Mouse (Mus musculus): ENCODE measurements around the gene Gbp3.
"Not testable (repeated sequence)": the region's sequence is repeated elsewhere in the genome, so short reads cannot be mapped to it uniquely, and the experiment has no call there.

Gene Gbp3

DNA sequence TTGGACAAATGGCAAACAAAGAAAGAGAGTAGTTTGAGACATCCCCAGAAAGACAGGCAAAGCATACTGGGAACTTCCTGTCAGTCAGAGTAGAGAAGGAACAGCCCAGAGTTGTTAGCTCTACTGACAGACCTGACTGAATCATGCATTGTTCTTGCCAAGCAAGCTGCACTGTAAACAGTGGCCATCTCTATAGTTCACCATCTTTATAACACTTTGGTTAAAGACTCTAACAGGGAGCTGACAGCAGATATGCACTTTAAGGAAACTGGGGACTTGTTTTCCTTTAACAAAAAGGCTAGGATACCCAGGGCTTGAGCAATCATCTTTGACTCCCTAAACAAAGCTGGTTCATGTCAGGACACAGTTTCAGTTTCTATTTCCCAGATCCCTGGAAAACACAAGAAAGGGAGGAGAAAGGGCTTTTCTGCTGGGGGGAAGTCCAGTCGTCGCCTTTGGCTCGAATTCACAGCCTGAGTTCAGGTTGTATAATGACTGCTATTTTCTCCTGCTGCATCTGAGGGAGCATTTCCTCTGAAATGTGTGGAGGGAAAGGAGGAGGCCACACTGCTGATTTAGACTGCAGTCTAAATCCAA lies at the start of gene Gbp3:
TSS of gene Gbp3 (plus strand) at position 395 of the 597 bp plus-strand sequence.
- peak; percentile 96 for DNase-seq (ENCODE audit: low spot score)

DNA sequence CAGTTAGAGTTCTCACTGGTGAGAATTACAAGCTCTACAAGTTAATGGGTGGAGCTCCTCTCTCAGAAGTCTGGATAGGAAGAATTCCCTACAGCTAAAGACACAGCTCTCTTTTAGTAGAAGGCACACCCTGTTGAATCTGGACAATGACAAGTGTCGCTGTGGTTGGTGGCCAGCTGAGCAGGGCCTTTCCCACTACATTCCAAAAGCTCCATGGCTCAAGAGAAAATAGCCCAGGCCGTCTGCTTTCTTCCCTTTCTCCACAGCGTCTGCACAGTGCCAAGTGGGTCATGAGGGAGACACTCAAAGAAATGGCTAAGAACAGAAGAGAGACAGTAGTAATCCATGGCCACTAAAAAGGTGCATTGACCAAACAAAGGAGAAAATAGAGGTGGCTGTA lies 31.7 kb upstream of the Gbp3 start:
- DNase-seq (ENCODE audit: low spot score), result peak; percentile 48

GRCm38 (mm10) chr3:142529597-142529996 lies 30.2 kb upstream of the Gbp3 start:
- no peak for DNase-seq (ENCODE audit: low spot score)

DNA sequence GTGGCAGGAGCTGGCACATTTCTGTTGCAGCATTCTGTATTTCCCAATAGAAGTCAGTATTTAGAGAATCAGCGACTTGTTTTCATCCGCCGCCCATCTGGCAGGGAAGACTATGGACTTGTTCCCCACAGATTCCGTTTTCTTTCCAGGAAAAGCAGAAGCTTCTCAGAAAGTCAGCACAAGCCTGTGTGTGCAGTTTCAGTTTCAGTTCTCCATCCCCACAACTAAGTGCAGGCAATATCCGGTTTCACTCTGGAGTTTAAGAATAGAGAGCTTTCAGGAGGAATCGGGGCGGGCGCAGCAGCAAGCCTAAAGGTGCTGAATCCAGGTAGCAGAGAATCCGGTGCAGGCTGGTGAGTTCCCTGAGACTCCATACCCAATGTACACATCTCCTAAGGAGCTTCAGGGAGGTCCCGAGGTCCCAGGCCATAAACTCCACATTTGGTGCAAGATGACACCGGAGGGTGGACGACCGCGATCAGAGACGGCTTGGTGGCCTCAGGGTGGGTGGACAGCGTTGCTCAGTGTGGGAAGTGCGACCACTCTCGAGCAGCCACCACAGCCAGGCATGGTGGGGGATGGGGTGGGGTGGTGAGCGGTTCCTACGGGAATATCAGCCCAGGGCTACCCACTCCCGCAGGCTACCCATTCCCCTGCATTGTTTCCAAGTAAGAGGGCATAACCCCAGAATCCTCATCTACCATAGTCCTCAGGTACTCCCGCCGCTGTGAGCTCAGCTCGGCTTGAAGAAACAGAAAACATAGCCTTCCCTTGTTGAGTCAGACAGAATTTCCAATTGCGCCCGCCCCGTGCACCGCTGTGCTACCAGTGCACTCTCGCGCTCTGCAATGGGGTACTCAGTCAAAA lies 29.5 kb upstream of the Gbp3 start, which contains the start of gene Gbp7:
TSS of gene Gbp7 (plus strand) at position 256 of the 867 bp plus-strand sequence.
- peak; percentile 92 for DNase-seq (ENCODE audit: low spot score)

GRCm38 (mm10) chr3:142531595-142531994 lies 28.2 kb upstream of the Gbp3 start:
- DNase-seq (ENCODE audit: low spot score), result no peak

DNA sequence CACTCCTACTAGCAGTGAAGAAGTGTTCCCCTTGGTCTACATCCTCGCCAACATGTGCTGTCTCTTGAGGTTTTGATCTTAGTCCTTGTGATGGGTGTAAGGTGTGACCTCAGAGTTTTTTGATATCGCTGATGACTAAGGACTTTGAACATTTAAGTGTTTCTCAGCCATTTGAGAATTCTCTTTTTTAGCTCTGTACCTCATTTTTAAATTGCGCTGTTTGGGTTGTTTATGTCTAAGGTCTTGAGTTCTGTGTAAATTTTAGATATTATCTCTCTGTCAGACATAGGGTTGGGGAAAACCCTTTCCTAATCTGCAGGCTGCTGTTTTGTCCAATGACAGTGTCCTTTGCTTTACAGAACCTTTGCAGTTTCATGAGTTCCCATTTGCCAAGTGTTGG lies 26.6 kb upstream of the Gbp3 start:
- no peak for DNase-seq (ENCODE audit: low spot score)

DNA sequence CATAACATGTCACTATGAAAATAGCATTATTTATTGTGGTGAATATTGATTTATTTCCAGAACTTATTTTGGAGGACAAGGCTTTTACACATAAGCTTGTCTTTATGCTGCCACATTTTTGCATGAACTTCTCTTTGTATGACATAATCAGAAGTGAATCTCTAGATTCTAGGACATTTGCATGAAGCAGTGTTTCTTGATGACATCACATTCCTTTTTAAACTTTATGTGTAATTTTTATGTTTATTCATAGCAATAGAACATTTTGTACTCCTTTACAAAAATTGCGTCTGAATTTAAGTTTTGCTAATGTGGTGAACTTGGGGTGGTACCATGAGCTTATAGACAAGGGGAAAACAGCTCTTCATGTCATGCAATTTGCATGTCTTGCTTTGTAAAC lies 24.2 kb upstream of the Gbp3 start:
- DNase-seq (ENCODE audit: low spot score), result no peak

DNA sequence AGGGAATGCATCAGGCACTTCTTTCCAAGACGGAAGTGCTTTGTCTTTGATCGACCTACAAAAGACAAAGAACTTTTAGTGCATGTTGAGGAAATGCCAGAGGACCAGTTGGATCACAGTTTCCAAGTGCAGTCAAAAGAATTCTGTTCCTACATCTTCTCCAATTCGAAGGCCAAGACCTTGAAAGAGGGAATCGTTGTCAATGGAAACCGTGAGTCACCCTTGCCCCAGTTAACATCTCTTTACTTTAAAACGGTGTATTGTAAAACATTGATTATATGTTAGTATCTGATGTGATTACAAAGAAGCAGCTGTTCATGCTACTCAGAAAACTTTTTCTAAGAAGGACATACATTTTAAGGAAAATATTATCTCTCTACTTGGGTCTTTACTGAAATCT lies 18.4 kb upstream of the Gbp3 start:
- no peak for DNase-seq (ENCODE audit: low spot score)

DNA sequence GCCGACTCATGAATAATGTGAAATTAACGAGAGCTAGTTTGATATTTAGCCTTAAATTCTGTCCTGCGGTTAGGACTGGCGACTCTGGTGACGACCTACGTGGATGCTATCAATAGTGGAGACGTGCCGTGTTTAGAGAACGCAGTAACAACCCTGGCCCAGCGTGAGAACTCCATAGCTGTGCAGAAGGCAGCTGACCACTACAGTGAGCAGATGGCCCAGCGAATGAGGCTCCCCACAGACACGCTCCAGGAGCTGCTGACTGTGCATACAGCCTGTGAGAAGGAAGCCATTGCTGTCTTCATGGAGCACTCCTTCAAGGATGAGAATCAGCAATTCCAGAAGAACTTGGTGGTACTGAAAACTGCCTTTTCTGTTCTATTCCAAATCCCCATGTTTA lies 17.1 kb upstream of the Gbp3 start:
- DNase-seq (ENCODE audit: low spot score), result not testable (repeated sequence)

DNA sequence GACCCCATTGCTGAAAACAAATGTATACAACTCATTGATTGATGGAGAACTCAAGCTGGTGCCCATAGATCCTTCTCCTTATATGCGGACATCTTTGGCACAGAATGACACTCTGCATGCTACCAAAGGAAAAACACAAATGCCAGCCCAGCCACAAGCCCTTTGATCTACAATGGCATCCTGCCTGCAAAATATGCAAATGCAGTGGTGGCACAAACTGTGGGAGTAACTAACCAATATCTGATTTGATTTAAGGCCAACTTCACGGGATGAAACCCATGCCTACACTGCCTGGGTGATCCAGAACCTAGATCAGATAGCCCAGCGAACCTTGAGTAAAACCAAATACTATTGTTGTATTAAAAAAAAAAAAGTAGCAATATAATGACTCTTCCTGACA lies 13.1 kb upstream of the Gbp3 start:
- peak; percentile 32 for DNase-seq (ENCODE audit: low spot score)

- no peak for DNase-seq (ENCODE audit: low spot score)
Measured at GRCm38 (mm10) chr3:142550052-142550676, 9.7 kb upstream of the Gbp3 start.

- no peak for DNase-seq (ENCODE audit: low spot score)
Measured at GRCm38 (mm10) chr3:142554601-142555000, 5.2 kb upstream of the Gbp3 start.

- no peak for DNase-seq (ENCODE audit: low spot score)
Measured at GRCm38 (mm10) chr3:142555623-142556022, 4.2 kb upstream of the Gbp3 start.

- peak; percentile 91 for DNase-seq (ENCODE audit: low spot score)
Measured at GRCm38 (mm10) chr3:142560296-142560948, 596 bp downstream of the Gbp3 start.

GRCm38 (mm10) chr3:142561045-142561646 lies 1.3 kb downstream of the Gbp3 start:
- DNase-seq (ENCODE audit: low spot score), result no peak

- no peak for DNase-seq (ENCODE audit: low spot score)
Measured at GRCm38 (mm10) chr3:142561666-142562065, 1.8 kb downstream of the Gbp3 start.

DNA sequence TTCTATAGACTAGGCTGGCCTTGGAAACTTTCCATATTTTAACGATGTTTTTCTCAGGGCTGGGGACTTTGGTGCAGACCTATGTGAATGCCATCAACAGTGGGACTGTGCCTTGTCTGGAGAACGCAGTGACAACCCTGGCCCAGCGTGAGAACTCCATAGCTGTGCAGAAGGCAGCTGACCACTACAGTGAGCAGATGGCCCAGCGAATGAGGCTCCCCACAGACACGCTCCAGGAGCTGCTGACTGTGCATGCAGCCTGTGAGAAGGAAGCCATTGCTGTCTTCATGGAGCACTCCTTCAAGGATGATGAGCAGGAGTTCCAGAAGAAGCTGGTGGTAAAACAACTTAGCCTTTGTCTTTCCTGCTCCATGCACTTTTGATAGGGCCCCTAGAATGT lies 7.7 kb downstream of the Gbp3 start:
- not testable (repeated sequence) for DNase-seq (ENCODE audit: low spot score)

- DNase-seq (ENCODE audit: low spot score), result no peak
Measured at GRCm38 (mm10) chr3:142570738-142571137, 10.9 kb downstream of the Gbp3 start.

- DNase-seq (ENCODE audit: low spot score), result no peak
Measured at GRCm38 (mm10) chr3:142577108-142577507, 17.3 kb downstream of the Gbp3 start.

DNA sequence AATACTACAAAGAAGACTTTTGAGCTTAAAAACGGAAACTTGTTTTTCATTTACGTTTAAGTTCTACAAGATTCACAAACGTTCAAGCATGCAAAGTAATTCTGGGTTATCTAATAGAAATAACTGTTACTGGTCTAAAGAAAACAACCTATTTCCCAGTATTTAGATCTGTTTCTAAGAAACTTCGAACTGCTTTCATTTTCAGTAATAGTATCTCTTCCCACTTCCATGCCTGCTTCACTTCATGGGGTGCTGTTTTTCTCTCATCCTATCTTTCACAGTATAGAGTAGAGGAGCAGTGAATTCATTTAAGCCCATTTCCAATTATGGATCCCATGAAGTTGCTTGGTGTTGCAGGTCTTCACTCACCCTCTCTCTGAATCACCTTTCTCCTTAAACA lies 18.5 kb downstream of the Gbp3 start:
- no peak for DNase-seq (ENCODE audit: low spot score)

- DNase-seq (ENCODE audit: low spot score), result no peak
Measured at GRCm38 (mm10) chr3:142583067-142583466, 23.2 kb downstream of the Gbp3 start.

DNA sequence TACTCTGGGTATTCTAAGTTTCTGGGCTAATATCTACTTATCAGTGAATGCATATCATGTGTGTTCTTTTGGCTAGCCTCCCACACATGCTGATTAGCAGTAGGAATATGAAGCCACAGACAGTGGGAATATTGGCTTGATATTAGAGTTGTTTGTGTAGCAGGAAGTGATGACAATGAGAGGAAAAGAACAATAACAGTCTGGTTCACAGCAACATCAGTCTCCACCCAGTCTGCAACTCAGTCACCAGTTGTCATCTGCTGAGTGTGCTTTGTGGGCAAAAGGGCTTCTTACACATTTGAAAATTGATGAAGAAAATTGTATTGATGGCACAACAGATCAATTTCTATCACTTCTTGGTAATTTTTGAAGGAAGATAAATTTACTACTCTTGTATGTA lies 27.6 kb downstream of the Gbp3 start:
- DNase-seq (ENCODE audit: low spot score), result no peak
